Mouse (Mus musculus) G1E (cell line): ENCODE measurements around the gene Nectin4.

Experiments
- CTCF ChIP-seq: IDR thresholded peaks from 2 replicates; pipeline ENCODE4 v1.5.1; 2012; ENCODE audit warnings: low read depth, low read length, inconsistent platforms, mixed read lengths
- GATA1 ChIP-seq: IDR thresholded peaks from 2 replicates; pipeline ENCODE4 v1.6.1; 2012; ENCODE audit warnings: borderline replicate concordance, low read length, inconsistent platforms, mixed read lengths
- GATA2 ChIP-seq: IDR thresholded peaks from 2 replicates; pipeline ENCODE4 v1.6.1; 2012; ENCODE audit warnings: low read depth, low read length, inconsistent platforms, borderline replicate concordance
- POLR2AphosphoS5 ChIP-seq: IDR thresholded peaks from 2 replicates; pipeline ENCODE4 v1.6.1; 2012; ENCODE audit warnings: low read depth, low read length, inconsistent platforms; ENCODE audit not compliant: insufficient replicate concordance
- TAL1 ChIP-seq: conservative IDR thresholded peaks from 2 replicates; pipeline ENCODE4 v1.6.1; 2012; ENCODE audit warnings: low read depth, low read length, inconsistent platforms, mixed read lengths

DNA sequence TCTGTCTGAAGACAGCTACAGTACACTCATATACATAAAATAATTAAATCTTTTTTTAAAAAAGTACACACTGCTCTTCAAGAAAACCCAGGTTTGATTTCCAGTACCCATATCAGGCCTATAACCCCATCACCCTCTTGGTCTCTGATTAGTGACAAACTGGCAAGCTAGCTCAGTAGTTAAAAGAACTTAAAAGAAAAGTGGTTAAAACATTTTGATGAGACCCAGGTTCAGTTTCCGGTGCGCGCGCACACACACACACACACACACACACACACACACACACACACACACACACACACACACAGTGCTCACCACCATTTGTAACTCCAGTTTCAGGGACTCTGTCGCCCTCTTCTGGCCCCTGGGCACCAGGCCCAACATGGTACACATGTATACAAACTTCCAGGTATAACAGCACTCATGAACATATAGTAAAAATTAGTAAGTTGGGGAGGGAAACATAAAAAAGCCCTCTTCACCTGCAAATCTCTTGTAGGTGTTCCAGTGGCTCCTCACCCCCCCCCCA lies 14.0 kb upstream of the Nectin4 start:
- TF ChIP-seq CTCF (no peak), POLR2AphosphoS5 (no peak), GATA1 (no peak), TAL1 (no peak), GATA2 (no peak)
